Mouse (Mus musculus) megakaryocyte, embryonic 14.5 days (primary cell): ENCODE measurements around the gene 4933415A04Rik.

Experiments used
- FLI1 ChIP-seq: IDR thresholded peaks from 2 replicates; pipeline ENCODE4 v1.6.1; 2012; ENCODE audit warnings: low read length, inconsistent platforms, mixed read lengths
- GATA1 ChIP-seq: IDR thresholded peaks from 3 replicates; pipeline ENCODE4 v1.6.1; 2012; ENCODE audit warnings: mixed read lengths, low read length, inconsistent platforms, borderline replicate concordance

DNA sequence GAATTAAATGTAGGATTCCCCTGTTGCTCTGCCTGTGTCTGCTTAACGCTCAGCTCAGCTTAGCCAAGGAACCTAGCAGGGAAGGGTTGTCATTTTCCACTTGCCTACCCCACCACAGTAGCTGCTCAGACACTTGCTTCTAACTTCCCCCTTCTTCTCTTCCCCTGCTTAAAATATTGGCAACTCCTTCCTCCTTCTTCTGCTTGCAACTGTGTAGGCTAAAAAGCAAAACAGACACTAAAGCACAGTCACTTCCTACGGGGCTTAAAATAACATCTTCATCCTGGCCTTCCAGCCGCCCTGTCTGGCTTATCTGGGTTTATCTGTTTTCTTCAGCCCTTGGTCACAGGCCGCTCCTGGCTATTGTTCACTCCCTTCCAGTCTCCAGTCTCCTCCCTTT, 45.7 kb downstream of the 4933415A04Rik start:
- no peak for TF ChIP-seq GATA1
- no peak for TF ChIP-seq FLI1
